Mouse (Mus musculus): Measurements from ENCODE around the gene Sec61b.

GRCm38 (mm10) chr4:47449586-47450522 lies 24.6 kb upstream of the Sec61b start:
- TF ChIP-seq CTCF (IDR thresholded peaks at IDR 0.05; ENCODE audit: borderline replicate concordance, control insufficient read depth, extremely low read depth, insufficient read depth, low read length, poor library complexity) (no peak), POLR2A (IDR thresholded peaks at IDR 0.05; ENCODE audit: control insufficient read depth, extremely low read depth, insufficient read depth, low read length, poor library complexity) (no peak)

Data from thymus, adult 2 months (tissue).